Mouse (Mus musculus): ENCODE data around the gene Fanca.

DNA sequence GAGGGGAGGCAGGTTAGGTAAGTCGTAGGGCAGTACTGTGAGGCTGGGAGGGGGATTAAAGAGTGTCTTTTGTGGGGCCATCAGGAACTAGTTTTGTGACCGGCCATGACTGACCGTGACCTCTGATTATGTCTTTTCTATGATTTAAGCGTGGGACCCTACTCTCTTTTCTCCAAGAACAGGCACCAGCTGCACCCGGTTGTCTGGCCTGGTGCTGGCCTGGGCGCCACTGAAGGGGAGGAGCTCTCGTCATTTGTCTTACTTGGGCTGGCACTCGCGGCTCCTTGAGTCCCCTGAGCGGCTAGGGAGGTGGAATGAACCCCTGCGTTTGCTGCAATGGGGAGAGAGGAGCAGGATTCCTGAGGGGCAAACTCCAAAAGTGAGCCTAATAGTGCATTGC lies 34.8 kb upstream of the Fanca start:
- TF ChIP-seq SIN3A (IDR thresholded peaks at IDR 0.05; ENCODE audit: low read length) = no peak
- no peak for TF ChIP-seq CTCF (conservative IDR thresholded peaks at IDR 0.05 in 1 of 2, IDR thresholded peaks at IDR 0.05 in 1 of 2; ENCODE audit: low read depth in 2 of 2, low read length in 2 of 2)
- TF ChIP-seq MXI1 (IDR thresholded peaks at IDR 0.05; ENCODE audit: low read depth, low read length) = no peak
- TF ChIP-seq ZMIZ1 (IDR thresholded peaks at IDR 0.05; ENCODE audit: low read depth, low read length) = no peak
